Mouse (Mus musculus) heart, adult 2 months (tissue): ENCODE data around the gene Insr.

ENCODE experiments used
- CTCF ChIP-seq: fragments of 200-600 bp; IDR thresholded peaks from 2 replicates; pipeline ENCODE4 v1.8.1; 2022; ENCODE audit warnings: antibody characterized with exemption, mild to moderate bottlenecking, moderate library complexity
- POLR2A ChIP-seq: fragments of 200-500 bp; IDR thresholded peaks from 2 replicates; pipeline ENCODE4 v1.6.1; 2011; ENCODE audit warnings: mild to moderate bottlenecking, low read depth, low read length, control low read depth; ENCODE audit not compliant: insufficient read depth

DNA sequence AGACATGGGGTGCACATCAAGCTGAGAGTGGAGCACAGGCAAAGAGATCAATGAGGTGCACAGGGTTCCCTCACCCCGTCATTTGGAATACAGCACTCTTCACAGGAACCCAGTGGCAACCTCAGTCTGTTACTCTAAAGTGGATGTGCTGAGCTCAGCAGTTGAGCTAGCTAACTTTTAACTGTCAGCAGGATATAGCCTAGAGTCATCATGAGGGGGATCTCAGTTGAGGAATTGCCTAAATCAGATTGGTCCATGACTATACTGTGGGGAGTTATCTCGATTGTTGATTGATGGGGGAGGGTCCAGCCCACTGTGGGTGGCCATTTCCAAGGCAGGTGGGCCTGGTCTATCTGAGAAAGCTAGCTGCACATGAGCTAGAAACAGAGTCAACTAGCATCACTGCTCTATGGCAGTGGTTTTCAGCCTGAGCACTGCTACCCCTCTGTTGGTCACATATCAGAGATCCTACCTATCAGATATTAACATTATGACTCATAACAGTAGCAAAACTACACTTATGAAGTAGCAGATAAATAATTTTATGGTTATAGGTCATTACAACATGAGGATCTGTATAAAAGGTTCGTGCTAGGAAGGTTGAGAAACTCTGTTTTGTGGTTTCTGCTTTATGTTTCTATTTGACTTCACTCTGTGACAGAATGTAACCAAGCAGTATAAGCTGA lies 74.5 kb downstream of the Insr start:
- no peak for TF ChIP-seq CTCF
- no peak for TF ChIP-seq POLR2A
